Mouse (Mus musculus) MN1 (cell line): ENCODE measurements around the gene Gng3.
"Not testable (repeated sequence)": the region's sequence is repeated elsewhere in the genome, so short reads cannot be mapped to it uniquely, and the experiment has no call there.

ENCODE experiments used
- DNase-seq: peaks from one replicate; pipeline ENCODE4 v3.0.0-alpha.2; 2016; ENCODE audit warnings: low spot score

Gng3 gene

GRCm38 (mm10) chr19:8839103-8839907 lies at the start of gene Gng3:
Gng3 (minus strand) TSS chr19:8839194.
- no peak for DNase-seq

GRCm38 (mm10) chr19:8887585-8888463 lies 48.8 kb upstream of the Gng3 start:
- DNase-seq, result no peak

GRCm38 (mm10) chr19:8886916-8887584 lies 48.1 kb upstream of the Gng3 start:
- DNase-seq, result no peak

- no peak for DNase-seq
Observed at GRCm38 (mm10) chr19:8883616-8884015, 44.6 kb upstream of the Gng3 start, which contains the start of the genes Lbhd1 and Gm49403. Lbhd1 (plus strand) TSS chr19:8883732. Gm49403 (plus strand) TSS chr19:8883930.

GRCm38 (mm10) chr19:8881034-8881392 lies 42.0 kb upstream of the Gng3 start:
- DNase-seq, result no peak

- DNase-seq, result peak; percentile 82
Observed at GRCm38 (mm10) chr19:8880311-8881033, 41.5 kb upstream of the Gng3 start, which contains the start of gene Uqcc3. Uqcc3 (minus strand) TSS chr19:8880923.

GRCm38 (mm10) chr19:8875031-8875430 lies 36.0 kb upstream of the Gng3 start:
- no peak for DNase-seq

- no peak for DNase-seq
Observed at GRCm38 (mm10) chr19:8872266-8872840, 33.4 kb upstream of the Gng3 start.

- peak; percentile 92 for DNase-seq
Observed at GRCm38 (mm10) chr19:8871267-8872186, 32.5 kb upstream of the Gng3 start, which contains the start of gene Ubxn1. Ubxn1 (plus strand) TSS chr19:8871496.

GRCm38 (mm10) chr19:8870838-8871237 lies 31.8 kb upstream of the Gng3 start:
- no peak for DNase-seq

GRCm38 (mm10) chr19:8870381-8870780 lies 31.4 kb upstream of the Gng3 start:
- DNase-seq, result not testable (repeated sequence)

- DNase-seq, result no peak
Observed at GRCm38 (mm10) chr19:8864265-8864664, 25.3 kb upstream of the Gng3 start.

GRCm38 (mm10) chr19:8859018-8859417 lies 20.0 kb upstream of the Gng3 start:
- no peak for DNase-seq

GRCm38 (mm10) chr19:8857689-8858088 lies 18.7 kb upstream of the Gng3 start:
- no peak for DNase-seq

- no peak for DNase-seq
Observed at GRCm38 (mm10) chr19:8853117-8853516, 14.1 kb upstream of the Gng3 start.

- no peak for DNase-seq
Observed at GRCm38 (mm10) chr19:8852236-8852928, 13.4 kb upstream of the Gng3 start.

- DNase-seq, result no peak
Observed at GRCm38 (mm10) chr19:8851639-8852038, 12.6 kb upstream of the Gng3 start.

GRCm38 (mm10) chr19:8850402-8850901 lies 11.5 kb upstream of the Gng3 start, which contains the start of gene Lrrn4cl:
Lrrn4cl (plus strand) TSS chr19:8850768.
- DNase-seq, result peak; percentile 82

GRCm38 (mm10) chr19:8848356-8848755 lies 9.4 kb upstream of the Gng3 start:
- DNase-seq, result no peak
